Mouse (Mus musculus): Measurements from ENCODE around the gene Mettl27. TPM values are rescaled to one million over a fixed set of nuclear protein-coding genes. Genes with fewer than 3 reads are reported as not detected.
A peak's percentile ranks its signal among the peaks of the same experiment; 100 is the strongest.

Gene Mettl27
- total and polyA plus RNA-seq, 2 experiments, result 13.5 to 30.0 TPM

DNA sequence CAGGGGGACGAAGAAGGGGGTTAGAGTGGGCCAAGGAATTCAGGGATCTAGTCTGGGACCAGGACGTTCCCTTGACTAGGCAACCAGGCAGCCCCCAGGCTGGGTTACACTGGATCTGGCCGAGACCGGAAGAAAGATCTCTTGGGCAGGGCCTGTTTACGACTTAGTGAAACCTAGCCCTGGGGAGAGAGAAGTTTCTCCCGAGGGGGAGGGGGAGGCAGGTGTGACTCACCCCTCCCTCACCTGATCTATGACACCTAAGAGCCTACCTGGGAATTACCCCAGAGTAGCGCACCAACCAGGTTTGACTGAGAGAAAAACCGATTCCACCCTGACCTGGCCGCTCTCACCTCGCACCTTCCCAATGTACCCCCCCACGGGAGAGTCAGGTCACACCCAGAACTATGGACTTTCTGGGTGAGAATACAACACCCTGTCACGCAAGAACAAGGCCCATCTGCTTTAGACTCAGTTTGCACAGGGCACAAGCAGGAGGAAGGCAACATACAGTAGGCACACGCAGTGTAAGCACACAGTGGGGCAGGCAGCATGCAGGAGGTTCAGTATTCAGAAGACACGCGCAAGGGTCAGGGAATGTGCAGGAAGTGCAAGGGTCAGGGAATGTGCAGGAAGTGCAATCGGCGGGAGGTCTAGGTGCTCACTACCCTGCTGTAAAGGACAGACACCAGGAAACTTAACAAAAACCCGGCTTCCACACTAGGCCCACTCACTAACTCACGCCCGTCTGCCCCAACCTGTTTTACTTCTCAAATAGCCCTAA lies 35.2 kb downstream of the Mettl27 start:
- Histone ChIP-seq H3K4me1 (ENCODE audit: control insufficient read depth, insufficient read depth, low read length) (no peaks in the 10 kb centered on the region), H3K79me2 (ENCODE audit: control insufficient read depth, insufficient read depth, low read length) (no peaks in the 10 kb centered on the region), H3K9ac (ENCODE audit: low read depth, low read length) (no peak overlapping the region), H3K27ac (replicated peaks; ENCODE audit: insufficient read depth, low read depth, low read length) (no peak overlapping the region), H3K4me3 (ENCODE audit: insufficient read depth, low read depth, low read length) (no peak overlapping the region), H3K36me3 (ENCODE audit: control insufficient read depth, insufficient read depth, low read length) (no peaks in the 10 kb centered on the region), H3K27me3 (ENCODE audit: control insufficient read depth, insufficient read depth, low read length) (no peaks in the 10 kb centered on the region)
- TF ChIP-seq CTCF (IDR thresholded peaks at IDR 0.05; ENCODE audit: low read depth, low read length), result no peak
- TF ChIP-seq POLR2A (IDR thresholded peaks at IDR 0.05; ENCODE audit: extremely low read depth, insufficient read depth, low read length), result no peak
- WGBS, result 76% methylated on average over 20 of the region's 20 CpGs
- no peak for DNase-seq (ENCODE audit: extremely low read depth, low read depth, low spot score)

DNA sequence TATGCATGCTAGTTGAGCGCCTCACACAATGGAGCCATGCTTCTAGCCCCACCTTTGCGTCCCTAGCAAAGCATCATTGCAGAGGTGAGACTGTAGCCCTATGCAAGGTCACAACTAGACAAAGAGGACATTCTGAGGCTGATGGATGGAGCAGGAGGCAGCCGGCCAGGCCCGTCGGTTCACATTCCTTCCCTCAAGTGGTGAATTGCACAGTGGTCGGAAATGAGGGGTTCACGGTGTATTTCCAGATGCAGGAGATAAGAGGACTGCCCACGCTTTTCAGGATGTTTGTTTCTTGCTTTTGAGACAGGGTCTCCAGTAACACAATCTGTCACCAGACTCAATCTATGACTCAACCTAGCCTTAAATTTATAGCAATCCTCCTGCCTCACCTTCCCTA lies 38.5 kb downstream of the Mettl27 start:
- no peak for DNase-seq (ENCODE audit: extremely low read depth, low read depth, low spot score)
- H3K4me3 ChIP-seq (ENCODE audit: insufficient read depth, low read depth, low read length), result no peak overlapping the region
- H3K36me3 ChIP-seq (ENCODE audit: control insufficient read depth, insufficient read depth, low read length), result no peaks in the 10 kb centered on the region
- TF ChIP-seq POLR2A (IDR thresholded peaks at IDR 0.05; ENCODE audit: extremely low read depth, insufficient read depth, low read length) (no peak), CTCF (IDR thresholded peaks at IDR 0.05; ENCODE audit: low read depth, low read length) (no peak)
- 80% methylated on average over 8 of the region's 8 CpGs for WGBS
- H3K79me2 ChIP-seq (ENCODE audit: control insufficient read depth, insufficient read depth, low read length), result no peaks in the 10 kb centered on the region
- H3K27ac ChIP-seq (replicated peaks; ENCODE audit: insufficient read depth, low read depth, low read length), result no peak overlapping the region
- no peak overlapping the region for H3K9ac ChIP-seq (ENCODE audit: low read depth, low read length)
- H3K27me3 ChIP-seq (ENCODE audit: control insufficient read depth, insufficient read depth, low read length), result no peaks in the 10 kb centered on the region
- H3K4me1 ChIP-seq (ENCODE audit: control insufficient read depth, insufficient read depth, low read length), result peaks cover 2% of the 10 kb centered on the region; the same call in 1 of the 2 replicates

DNA sequence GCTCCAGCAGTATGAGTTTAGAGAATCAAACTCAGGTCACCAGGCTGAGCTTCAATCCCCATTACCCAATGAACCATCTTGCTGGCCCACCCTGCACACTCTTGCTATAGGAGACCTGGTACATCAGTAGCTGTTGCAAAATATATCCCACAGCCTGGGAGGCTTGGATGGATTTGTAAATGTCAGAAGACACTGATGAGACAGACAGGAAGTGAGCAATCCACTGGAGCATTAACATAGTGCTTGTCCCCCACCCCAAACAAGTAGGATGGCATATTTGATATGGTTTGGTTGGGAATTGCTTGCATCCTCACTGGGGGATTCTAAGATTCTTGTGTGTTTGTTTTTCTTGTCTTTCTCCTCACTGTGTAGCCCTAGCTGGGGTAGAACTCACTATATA lies 40.9 kb downstream of the Mettl27 start:
- no peak for TF ChIP-seq POLR2A (IDR thresholded peaks at IDR 0.05; ENCODE audit: extremely low read depth, insufficient read depth, low read length)
- TF ChIP-seq CTCF (IDR thresholded peaks at IDR 0.05; ENCODE audit: low read depth, low read length), result no peak
- no peak overlapping the region for H3K27ac ChIP-seq (replicated peaks; ENCODE audit: insufficient read depth, low read depth, low read length)
- H3K4me3 ChIP-seq (ENCODE audit: insufficient read depth, low read depth, low read length), result no peak overlapping the region
- H3K9ac ChIP-seq (ENCODE audit: low read depth, low read length), result no peak overlapping the region
- peaks cover 2% of the 10 kb centered on the region; the same call in 1 of the 2 replicates for H3K4me1 ChIP-seq (ENCODE audit: control insufficient read depth, insufficient read depth, low read length)
- H3K27me3 ChIP-seq (ENCODE audit: control insufficient read depth, insufficient read depth, low read length), result no peaks in the 10 kb centered on the region
- H3K79me2 ChIP-seq (ENCODE audit: control insufficient read depth, insufficient read depth, low read length), result no peaks in the 10 kb centered on the region
- DNase-seq (ENCODE audit: extremely low read depth, low read depth, low spot score), result no peak
- H3K36me3 ChIP-seq (ENCODE audit: control insufficient read depth, insufficient read depth, low read length), result no peaks in the 10 kb centered on the region

DNA sequence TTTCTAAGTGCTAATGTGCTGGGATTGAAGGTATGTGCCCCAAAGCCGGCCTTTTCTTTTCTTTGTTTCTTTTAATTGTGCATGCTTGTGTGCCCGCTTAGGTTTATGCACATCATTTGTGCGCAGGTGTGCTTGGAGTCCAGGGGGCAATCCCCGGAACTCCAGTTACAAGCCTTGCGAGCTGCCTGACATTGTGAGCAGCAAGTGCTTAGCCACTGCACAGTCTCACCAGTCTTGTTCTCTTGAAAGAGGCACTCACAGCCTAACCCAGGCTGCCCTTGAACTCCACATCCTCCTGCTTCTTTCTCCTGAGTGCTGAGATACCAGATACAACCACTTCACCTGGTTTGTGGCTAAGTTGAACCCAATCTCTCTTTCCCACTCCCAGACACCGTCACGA lies 41.4 kb downstream of the Mettl27 start:
- Histone ChIP-seq H3K4me3 (ENCODE audit: insufficient read depth, low read depth, low read length) (no peak overlapping the region), H3K27me3 (ENCODE audit: control insufficient read depth, insufficient read depth, low read length) (no peaks in the 10 kb centered on the region), H3K79me2 (ENCODE audit: control insufficient read depth, insufficient read depth, low read length) (no peaks in the 10 kb centered on the region), H3K27ac (replicated peaks; ENCODE audit: insufficient read depth, low read depth, low read length) (no peak overlapping the region), H3K4me1 (ENCODE audit: control insufficient read depth, insufficient read depth, low read length) (peaks cover 2% of the 10 kb centered on the region; the same call in 1 of the 2 replicates), H3K9ac (ENCODE audit: low read depth, low read length) (no peak overlapping the region), H3K36me3 (ENCODE audit: control insufficient read depth, insufficient read depth, low read length) (no peaks in the 10 kb centered on the region)
- 95% methylated on average over 7 of the region's 7 CpGs for WGBS
- TF ChIP-seq POLR2A (IDR thresholded peaks at IDR 0.05; ENCODE audit: extremely low read depth, insufficient read depth, low read length), result no peak
- no peak for TF ChIP-seq CTCF (IDR thresholded peaks at IDR 0.05; ENCODE audit: low read depth, low read length)
- DNase-seq (ENCODE audit: extremely low read depth, low read depth, low spot score), result no peak

DNA sequence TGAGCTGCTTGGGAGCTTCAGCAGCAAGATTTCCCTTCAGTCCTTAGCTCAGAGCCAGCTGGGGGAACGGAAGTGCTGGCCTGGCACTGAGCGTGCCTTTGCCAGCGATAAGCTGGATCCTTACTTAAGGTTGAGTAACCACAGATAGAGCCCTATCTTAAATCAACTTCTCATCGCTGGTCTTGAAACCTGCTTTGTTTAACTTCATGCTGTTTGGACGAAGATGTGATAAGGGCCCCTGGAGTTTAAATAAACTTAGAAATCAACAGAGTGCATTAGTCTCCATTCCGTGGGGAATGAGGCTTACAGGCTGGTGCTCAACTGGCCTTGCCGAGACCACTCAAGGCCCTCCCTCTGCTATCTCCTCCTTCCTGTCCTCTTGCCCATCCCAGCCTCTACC lies 42.1 kb downstream of the Mettl27 start:
- Histone ChIP-seq H3K36me3 (ENCODE audit: control insufficient read depth, insufficient read depth, low read length) (no peaks in the 10 kb centered on the region), H3K4me3 (ENCODE audit: insufficient read depth, low read depth, low read length) (no peak overlapping the region), H3K27me3 (ENCODE audit: control insufficient read depth, insufficient read depth, low read length) (no peaks in the 10 kb centered on the region), H3K4me1 (ENCODE audit: control insufficient read depth, insufficient read depth, low read length) (peaks cover 2% of the 10 kb centered on the region; the same call in 1 of the 2 replicates), H3K79me2 (ENCODE audit: control insufficient read depth, insufficient read depth, low read length) (no peaks in the 10 kb centered on the region), H3K9ac (ENCODE audit: low read depth, low read length) (no peak overlapping the region), H3K27ac (replicated peaks; ENCODE audit: insufficient read depth, low read depth, low read length) (no peak overlapping the region)
- 15% methylated on average over 7 of the region's 7 CpGs for WGBS
- TF ChIP-seq CTCF (IDR thresholded peaks at IDR 0.05; ENCODE audit: low read depth, low read length) (no peak), POLR2A (IDR thresholded peaks at IDR 0.05; ENCODE audit: extremely low read depth, insufficient read depth, low read length) (no peak)
- DNase-seq (ENCODE audit: extremely low read depth, low read depth, low spot score), result peak; percentile 32

DNA sequence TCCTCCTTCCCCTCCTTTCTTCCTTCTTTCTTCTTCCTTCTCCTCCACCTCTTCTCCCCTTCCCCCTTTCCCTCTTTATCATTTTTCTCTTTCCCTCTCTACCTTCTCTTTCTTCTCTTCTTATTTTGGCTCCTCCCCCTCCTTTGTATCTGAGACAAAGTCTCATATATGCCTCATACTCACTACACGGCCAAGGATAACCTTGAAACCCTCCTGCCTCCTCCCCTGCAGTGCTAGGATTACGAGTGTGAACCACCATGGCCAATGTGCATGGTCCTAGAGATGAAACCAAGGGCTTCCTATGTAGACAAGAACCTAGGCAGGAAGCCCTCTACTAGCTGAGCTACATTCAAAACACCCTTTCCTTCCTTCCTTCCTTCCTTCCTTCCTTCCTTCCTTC lies 42.8 kb downstream of the Mettl27 start:
- H3K36me3 ChIP-seq (ENCODE audit: control insufficient read depth, insufficient read depth, low read length), result no peaks in the 10 kb centered on the region
- TF ChIP-seq POLR2A (IDR thresholded peaks at IDR 0.05; ENCODE audit: extremely low read depth, insufficient read depth, low read length) (no peak), CTCF (IDR thresholded peaks at IDR 0.05; ENCODE audit: low read depth, low read length) (no peak)
- no peak overlapping the region for H3K27ac ChIP-seq (replicated peaks; ENCODE audit: insufficient read depth, low read depth, low read length)
- H3K4me3 ChIP-seq (ENCODE audit: insufficient read depth, low read depth, low read length), result no peak overlapping the region
- no peaks in the 10 kb centered on the region for H3K27me3 ChIP-seq (ENCODE audit: control insufficient read depth, insufficient read depth, low read length)
- no peak for DNase-seq (ENCODE audit: extremely low read depth, low read depth, low spot score)
- H3K79me2 ChIP-seq (ENCODE audit: control insufficient read depth, insufficient read depth, low read length), result no peaks in the 10 kb centered on the region
- H3K4me1 ChIP-seq (ENCODE audit: control insufficient read depth, insufficient read depth, low read length), result peaks cover 2% of the 10 kb centered on the region; the same call in 1 of the 2 replicates
- WGBS, result 88% methylated on average over 2 of the region's 2 CpGs
- no peak overlapping the region for H3K9ac ChIP-seq (ENCODE audit: low read depth, low read length)

All from liver, adult 2 months (tissue).